Mouse (Mus musculus) small intestine, adult 2 months (tissue): ENCODE data around the gene Fnbp1.

Experiments used
- CTCF ChIP-seq: fragments of 200-500 bp; IDR thresholded peaks from 2 replicates; pipeline ENCODE4 v1.5.1; 2012; ENCODE audit warnings: low read depth, mild to moderate bottlenecking, control low read depth, inconsistent platforms, low read length, moderate library complexity, mixed read lengths; ENCODE audit not compliant: insufficient replicate concordance, insufficient read length; ENCODE audit errors: extremely low read depth
- POLR2A ChIP-seq: fragments of 200-500 bp; IDR thresholded peaks from 2 replicates; pipeline ENCODE4 v1.6.1; 2012; ENCODE audit warnings: low read depth, mild to moderate bottlenecking, control low read depth, inconsistent platforms, low read length, moderate library complexity

DNA sequence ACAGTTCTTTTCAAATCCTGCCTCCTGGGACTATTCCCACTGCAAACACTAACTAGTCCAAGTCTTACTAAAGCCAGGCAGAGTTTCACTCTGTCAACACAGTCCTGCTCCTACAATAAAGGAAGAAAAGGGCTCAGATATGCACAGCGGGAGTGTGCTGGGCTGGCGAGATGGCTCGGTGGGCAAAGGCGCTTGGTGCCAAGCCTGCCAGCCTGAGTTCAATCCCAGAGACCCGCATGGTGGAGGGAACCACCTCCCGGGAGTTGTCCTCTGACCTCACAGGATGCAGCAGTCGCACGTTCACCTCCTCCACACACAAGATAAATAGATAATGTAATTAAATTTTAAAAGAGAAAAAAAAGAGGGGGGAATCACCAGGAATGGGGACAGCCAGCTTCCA is 38.5 kb downstream of the Fnbp1 start:
- TF ChIP-seq CTCF (no peak), POLR2A (no peak)
